In genomic region chr9:80318027-80318426, GRCm38 (mm10) we compare ENCODE assay signal across 19 mouse cellular contexts.
A peak's percentile ranks its signal among the peaks of the same experiment; 100 is the strongest.
DNase-seq lines count a peak whose midpoint lies in the region; ATAC-seq and TF ChIP-seq lines count a peak whose summit lies in the region.
"Had no signal": no experiment of that assay in that cellular context is flagged by ENCODE, and none has a peak within 500 bp of the region (broad histone marks: within the 10 kb centered on the region; RNA-seq: fewer than 3 reads in every experiment).

No protein-coding gene starts in this region.

- no peaks in the 10 kb centered on the region for H3K27me3 ChIP-seq in neural tube, embryonic 15.5 days (replicated peaks)
- H3K27me3 ChIP-seq: embryonic facial prominence, embryonic 13.5 days; hindbrain, embryonic 12.5 days; liver, embryonic 15.5 days; midbrain, embryonic 13.5 days; neural tube, embryonic 12.5 days had no signal

- 89% methylated on average over 6 of the region's 6 CpGs for WGBS in neural tube, embryonic 15.5 days

- peak; percentile 46; the same call in 1 of the 2 replicates for ATAC-seq in granulocyte monocyte progenitor cell, adult 5-6 weeks (replicated peaks; ENCODE audit: poor library complexity, severe bottlenecking)
- ATAC-seq in neutrophil, adult 5-6 weeks (ENCODE audit: extremely low read depth, insufficient number of reproducible peaks, low FRiP score, poor library complexity, severe bottlenecking) = peak; percentile 46; the same call in 1 of the 2 replicates
- no peak for ATAC-seq in neural tube, embryonic 15.5 days (ENCODE audit: low FRiP score)
- ATAC-seq: midbrain, embryonic 13.5 days had no signal

- H3K4me2 ChIP-seq in neural tube, embryonic 15.5 days = no peak overlapping the region
- H3K4me2 ChIP-seq: embryonic facial prominence, embryonic 13.5 days; hindbrain, embryonic 12.5 days; liver, embryonic 15.5 days; midbrain, embryonic 13.5 days; neural tube, embryonic 12.5 days had no signal

- TF ChIP-seq CTCF in layer of hippocampus, adult 2 months (conservative IDR thresholded peaks at IDR 0.05) = no peak

- H3K9me3 ChIP-seq in neural tube, embryonic 15.5 days (replicated peaks) = no peaks in the 10 kb centered on the region
- H3K9me3 ChIP-seq: embryonic facial prominence, embryonic 13.5 days; hindbrain, embryonic 12.5 days; liver, embryonic 15.5 days; midbrain, embryonic 13.5 days; neural tube, embryonic 12.5 days had no signal

- no peak overlapping the region for H3K9ac ChIP-seq in neural tube, embryonic 15.5 days (replicated peaks)
- H3K9ac ChIP-seq: embryonic facial prominence, embryonic 13.5 days; hindbrain, embryonic 12.5 days; liver, embryonic 15.5 days; midbrain, embryonic 13.5 days; neural tube, embryonic 12.5 days had no signal

- H3K27ac ChIP-seq in neural tube, embryonic 15.5 days (replicated peaks) = no peak overlapping the region
- no peak overlapping the region for H3K27ac ChIP-seq in layer of hippocampus, adult 2 months
- H3K27ac ChIP-seq: embryonic facial prominence, embryonic 13.5 days; hindbrain, embryonic 12.5 days; liver, embryonic 15.5 days; midbrain, embryonic 13.5 days; neural tube, embryonic 12.5 days; stomach, postnatal 0 days had no signal

- H3K4me3 ChIP-seq in neural tube, embryonic 15.5 days (replicated peaks) = no peak overlapping the region
- no peak overlapping the region for H3K4me3 ChIP-seq in layer of hippocampus, adult 2 months
- H3K4me3 ChIP-seq: embryonic facial prominence, embryonic 13.5 days; hindbrain, embryonic 12.5 days; liver, embryonic 15.5 days; midbrain, embryonic 13.5 days; neural tube, embryonic 12.5 days had no signal

- H3K36me3 ChIP-seq in neural tube, embryonic 15.5 days = no peaks in the 10 kb centered on the region
- H3K36me3 ChIP-seq: embryonic facial prominence, embryonic 13.5 days; hindbrain, embryonic 12.5 days; liver, embryonic 15.5 days; midbrain, embryonic 13.5 days; neural tube, embryonic 12.5 days had no signal

- peak; percentile 43 for DNase-seq in A20 (ENCODE audit: low read depth, low spot score)
- peak; percentile 70 for DNase-seq in CD4-positive, CD25-positive, alpha-beta regulatory T cell, adult 2 months (ENCODE audit: low read depth, low spot score)
- DNase-seq in retina, embryonic 14.5 days (ENCODE audit: low spot score) = no peak
- DNase-seq in layer of hippocampus, adult 2 months (ENCODE audit: low spot score in 2 of 2) = no peak
- DNase-seq: adrenal gland, postnatal 10 days; cerebellum, adult 2 months; kidney, adult 11 months; kidney, postnatal 25 days; left cerebral cortex, postnatal 4 days; retina, postnatal 1 day had no signal

- H3K4me1 ChIP-seq in neural tube, embryonic 15.5 days = no peaks in the 10 kb centered on the region
- H3K4me1 ChIP-seq: embryonic facial prominence, embryonic 13.5 days; hindbrain, embryonic 12.5 days; liver, embryonic 15.5 days; midbrain, embryonic 13.5 days; neural tube, embryonic 12.5 days had no signal

Comparison
In these comparisons a context has a peak if more than half of its experiments do, and no peak if none do; other contexts are left out.
1. DNase-seq: peak in A20 (single experiment) and CD4-positive, CD25-positive, alpha-beta regulatory T cell, adult 2 months (single experiment); none in retina, embryonic 14.5 days (single experiment) and layer of hippocampus, adult 2 months (0 of 2).